Mouse (Mus musculus) spleen, adult 18-20 months (tissue): ENCODE data around the gene Smad1.

Source experiments
- DNase-seq, 2 experiments: peaks; one replicate each; pipeline ENCODE4 v3.0.0; 2022; ENCODE audit warnings: mixed read lengths in 2 of 2

Smad1 gene

DNA sequence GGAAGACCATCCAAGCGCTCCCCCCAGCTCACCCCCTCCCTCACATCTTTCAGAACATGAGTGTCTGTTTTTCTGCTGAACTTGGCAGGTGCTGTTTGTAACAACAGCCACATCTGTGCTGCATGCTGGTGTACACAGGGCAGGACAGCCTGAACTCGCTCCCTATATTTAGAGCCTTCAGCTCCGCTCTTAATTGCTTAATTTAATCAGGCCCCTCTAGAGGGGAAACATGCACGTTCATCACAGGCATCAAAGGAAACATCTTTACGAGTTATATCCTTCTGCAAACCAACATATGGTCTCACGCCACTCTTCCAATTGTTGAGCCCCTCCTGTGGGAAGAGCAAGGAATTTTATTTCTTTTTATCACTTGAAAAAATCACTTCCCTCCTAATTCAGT is 17.5 kb downstream of the Smad1 start:
- no peak for DNase-seq

DNA sequence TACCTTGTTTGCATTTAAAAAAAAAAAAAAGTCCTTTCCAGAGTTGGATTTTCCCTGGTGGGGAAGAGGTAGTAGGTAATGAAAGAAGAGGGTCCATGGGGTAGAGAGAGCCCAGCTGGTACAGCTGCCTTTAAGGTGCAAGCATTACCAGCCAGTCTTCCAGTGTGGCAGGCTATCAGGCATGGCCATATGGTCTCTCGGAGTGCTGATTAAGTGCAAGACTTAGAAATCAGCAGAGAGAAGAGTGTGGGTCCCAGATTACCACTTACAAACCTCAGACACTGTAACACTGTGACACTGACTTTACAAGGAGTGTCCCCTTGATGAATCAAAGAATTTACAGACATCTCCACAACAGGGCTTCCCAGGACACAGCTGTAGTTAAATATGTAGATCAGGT is 18.9 kb downstream of the Smad1 start:
- no peak for DNase-seq

DNA sequence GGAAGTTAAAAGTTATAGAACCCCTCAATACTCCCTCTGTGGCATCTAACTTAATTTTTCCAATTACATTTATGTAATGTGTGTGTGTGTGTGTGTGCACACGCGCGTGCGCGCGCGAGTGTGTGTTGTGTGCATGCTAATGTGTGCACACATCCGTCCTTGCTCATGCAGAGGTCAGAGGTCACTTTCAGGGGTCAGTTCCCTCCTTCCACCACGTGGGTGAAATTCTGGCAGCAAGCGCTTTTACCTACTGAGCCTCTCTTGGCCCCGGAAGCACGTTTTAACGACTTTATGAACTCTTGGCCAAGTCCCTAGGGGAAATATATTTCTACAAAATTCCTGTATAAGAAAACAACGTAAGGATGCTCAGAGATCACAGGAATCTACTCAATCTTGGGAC is 19.3 kb downstream of the Smad1 start:
- DNase-seq = no peak

DNA sequence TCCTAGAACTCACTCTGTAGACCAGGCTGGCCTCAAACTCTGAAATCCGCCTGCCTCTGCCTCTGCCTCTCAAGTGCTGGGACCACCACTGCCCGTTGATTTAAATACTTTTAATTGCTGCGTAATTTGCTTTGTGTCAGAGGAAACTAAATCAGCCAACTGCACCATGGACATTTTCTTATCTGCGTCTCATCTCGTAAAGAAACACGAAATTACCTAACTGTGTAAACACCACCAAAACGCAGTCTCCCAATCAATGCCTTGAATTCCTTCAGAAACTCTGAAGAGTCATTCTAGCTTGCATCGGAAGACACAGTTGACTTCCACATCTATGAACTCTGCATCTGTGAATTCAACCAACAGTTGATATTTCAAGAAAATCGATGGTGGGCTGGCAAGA is 22.7 kb downstream of the Smad1 start:
- no peak for DNase-seq

DNA sequence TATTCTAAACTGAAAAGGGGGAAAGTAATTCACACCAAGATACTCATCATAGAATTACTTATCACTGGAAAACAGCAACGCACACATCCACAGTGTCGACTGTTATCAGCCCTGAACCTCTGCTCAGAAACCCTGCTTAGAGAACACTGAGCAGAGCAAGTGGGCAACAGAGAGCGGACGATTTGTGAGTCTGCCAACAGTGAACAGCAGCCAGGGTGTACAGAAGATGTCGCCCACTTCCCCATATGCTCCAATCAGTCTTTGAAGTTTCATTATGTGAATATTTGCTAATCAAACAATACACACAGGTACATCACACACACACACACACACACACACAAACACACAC is 23.6 kb downstream of the Smad1 start:
- no peak for DNase-seq

DNA sequence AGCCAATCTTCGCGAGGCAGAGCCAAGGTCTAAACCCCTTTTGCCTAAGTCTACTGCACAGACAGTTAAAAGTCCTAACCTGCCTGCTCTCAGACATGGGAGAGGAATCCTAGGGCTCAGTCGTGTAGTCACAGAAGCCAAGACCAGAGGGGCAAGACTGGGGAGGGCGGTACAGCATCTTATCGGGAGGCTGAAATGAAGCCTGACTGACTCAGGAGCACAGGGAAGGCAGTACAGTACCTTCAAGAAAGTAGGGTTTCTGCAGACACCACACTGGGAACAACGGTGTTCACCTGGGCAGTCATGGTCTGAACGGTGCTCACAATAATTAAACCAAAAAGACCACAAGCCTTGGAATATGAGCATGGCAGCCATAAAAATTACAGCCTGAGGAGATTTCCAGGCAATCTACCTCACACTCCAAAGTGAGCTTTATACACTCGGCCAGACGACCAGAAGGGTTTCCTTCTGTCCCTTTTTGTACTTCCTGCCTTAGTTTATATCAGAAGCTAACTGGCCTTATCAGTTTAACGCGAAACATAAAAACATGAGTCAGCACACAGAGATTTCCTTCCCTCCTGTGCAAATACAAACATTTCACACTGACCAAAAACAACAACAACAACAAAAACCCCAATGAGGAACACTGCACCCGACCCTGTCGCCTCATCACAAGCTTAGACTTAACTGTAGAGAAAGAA is 24.1 kb downstream of the Smad1 start:
- DNase-seq = no peak

DNA sequence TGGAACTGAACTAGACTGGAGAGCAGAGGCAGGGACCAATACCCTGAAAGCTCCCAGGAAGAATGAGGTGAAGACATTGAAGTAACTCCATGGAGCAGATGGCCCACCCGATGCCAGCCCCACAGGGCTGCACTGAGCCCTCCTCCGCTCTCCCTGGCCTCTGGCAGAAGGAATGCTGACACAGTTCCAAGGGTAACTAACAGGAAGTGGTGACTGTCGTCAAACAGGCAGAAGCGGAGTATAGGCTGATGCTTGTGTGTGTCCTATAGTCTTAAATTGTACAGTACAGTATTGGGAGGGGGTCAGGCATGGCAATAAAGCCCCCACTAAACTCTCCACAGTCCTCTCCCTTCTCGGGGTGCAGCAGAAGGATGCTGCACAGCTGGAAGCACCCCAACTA is 24.9 kb downstream of the Smad1 start:
- no peak for DNase-seq

DNA sequence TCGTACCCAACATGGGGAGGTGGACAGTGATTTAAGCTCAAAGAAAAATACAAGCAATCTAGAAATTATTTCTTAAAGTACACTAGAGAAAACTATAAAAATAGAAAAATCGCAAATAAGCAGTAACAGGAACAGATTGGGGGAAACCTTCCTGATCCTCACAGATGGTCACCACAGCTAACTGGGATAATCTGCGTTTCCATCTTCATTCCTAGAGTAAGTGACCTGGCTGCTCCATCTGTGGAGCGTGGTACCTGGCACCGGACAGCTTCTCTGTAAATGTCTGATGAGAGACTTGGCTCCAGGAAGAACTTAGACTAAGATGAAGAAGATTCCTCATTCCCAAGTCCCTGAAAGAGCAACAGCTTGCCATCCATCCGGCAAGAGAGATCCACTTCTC is 25.8 kb downstream of the Smad1 start:
- DNase-seq = no peak

DNA sequence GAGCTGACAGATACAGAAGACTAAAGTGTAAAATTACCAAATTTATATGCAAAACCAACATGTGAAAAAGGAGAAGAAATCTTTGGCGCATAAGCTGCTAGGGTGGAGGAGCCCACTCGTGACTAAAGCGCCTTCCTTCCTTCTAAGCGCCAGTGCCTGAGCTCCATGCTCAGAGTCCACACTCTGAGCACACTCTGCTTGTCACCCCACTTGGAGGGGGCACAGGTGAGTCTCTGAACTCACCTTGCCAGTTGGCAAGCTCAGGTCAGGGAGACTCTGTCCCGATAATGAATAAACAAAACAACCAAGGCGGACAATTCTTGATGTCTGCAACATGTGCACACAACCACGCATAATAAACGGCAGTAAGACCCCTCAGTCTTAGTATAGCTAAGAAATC is 26.4 kb downstream of the Smad1 start:
- DNase-seq = no peak

DNA sequence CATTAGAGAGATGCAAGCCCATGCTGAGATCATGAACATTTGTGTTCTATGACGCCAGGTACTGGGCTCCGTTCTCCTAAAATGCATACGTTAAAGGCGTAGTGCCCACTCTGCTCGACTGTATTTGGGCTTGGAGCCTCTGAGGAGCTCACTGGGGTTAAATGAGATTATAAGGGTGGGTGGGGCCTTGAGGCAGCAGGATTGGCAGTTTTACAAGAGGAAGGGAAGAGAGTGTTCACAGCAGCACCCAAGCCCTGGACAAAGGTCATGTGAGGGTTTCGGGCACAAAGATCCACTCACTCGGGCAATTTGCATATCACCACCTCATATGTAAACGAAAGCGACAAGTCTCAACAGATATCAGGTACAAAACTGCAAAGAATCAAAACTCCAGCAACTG is 26.8 kb downstream of the Smad1 start:
- DNase-seq = no peak

DNA sequence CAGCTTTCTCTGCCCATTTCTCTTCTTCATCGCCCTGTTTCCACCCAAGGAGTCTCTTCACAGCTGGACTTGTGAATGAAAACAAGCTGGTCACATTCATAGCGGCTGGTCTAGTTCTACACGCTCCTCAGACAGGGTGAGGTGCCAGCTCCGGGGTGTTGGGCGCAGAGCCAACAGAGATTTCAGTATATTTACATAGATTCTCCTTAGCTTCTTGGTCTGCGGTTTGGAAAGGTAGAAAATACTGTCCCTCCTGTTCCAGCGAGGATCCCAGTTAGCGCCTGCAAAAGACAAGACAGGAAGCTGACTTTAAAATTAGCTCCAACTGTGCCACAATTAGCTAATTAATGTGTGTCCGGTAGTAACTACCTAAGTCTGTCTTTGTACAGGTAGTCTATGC is 27.2 kb downstream of the Smad1 start:
- DNase-seq = no peak

DNA sequence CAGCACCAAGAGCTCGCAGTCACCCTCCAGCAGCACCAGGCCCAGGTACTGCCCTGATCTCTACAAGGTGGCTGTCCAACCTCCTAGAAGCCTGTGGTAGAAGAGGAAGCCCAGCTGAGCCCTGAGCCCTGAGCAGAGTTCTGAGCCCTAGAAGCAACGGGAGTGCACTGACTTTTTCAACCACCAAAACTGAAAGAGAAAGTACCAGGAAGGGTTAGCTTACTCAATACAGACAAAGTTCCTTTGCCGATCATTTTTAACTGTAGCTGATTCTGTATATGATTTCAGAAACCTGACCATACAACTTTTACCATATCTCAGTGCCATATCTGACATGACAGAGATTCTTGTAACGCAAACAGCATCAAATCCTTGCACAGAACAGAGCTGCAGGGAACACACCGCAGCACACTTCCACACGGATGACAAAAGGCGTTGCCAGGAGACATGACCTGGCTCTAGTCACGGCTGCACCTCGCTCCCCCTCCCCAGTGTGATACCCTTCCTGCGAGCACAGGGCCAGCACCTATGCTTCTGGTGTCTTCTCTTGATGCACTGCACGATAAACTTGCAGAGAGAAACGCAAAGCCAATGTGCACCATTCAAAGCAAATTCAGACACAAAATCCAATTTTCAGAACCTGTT is 28.6 kb downstream of the Smad1 start:
- no peak for DNase-seq

DNA sequence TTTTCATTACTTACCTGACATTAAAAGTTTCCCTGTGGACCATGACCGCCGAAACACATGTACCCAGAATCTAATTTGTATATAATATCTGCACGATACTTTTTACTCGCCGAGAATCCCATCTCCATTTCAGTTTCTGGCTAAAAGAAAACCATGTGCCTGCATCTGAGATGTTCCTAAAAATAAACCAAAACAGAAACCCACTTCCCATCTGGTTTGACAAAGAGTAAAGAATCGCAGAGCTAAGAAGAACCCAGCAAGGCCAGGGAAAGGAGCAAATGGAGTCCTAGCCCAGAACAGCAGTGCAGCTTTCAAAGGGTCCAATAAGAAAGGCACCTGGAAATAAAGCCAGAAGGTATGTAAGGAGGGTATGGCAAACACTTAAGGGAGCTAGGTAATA is 30.2 kb downstream of the Smad1 start:
- DNase-seq = no peak

DNA sequence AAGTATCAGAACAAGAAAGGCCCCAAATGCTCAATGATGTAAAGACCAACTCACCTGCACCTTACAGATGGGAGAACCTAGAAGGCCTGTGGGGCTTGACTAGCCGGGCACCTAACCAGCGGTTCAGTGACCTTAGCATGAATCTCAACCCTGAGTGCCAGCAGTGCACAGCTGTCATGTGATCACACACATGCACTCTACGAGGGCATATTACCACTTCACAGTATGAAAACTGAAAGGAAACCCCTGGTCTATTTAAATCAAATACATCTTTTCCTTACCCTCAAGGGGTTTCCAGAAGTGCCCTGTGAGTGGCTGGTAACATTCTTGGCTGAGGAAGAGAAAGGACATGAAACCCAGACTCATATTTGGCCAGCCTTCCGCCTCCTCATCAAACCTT is 31.4 kb downstream of the Smad1 start:
- DNase-seq = no peak

DNA sequence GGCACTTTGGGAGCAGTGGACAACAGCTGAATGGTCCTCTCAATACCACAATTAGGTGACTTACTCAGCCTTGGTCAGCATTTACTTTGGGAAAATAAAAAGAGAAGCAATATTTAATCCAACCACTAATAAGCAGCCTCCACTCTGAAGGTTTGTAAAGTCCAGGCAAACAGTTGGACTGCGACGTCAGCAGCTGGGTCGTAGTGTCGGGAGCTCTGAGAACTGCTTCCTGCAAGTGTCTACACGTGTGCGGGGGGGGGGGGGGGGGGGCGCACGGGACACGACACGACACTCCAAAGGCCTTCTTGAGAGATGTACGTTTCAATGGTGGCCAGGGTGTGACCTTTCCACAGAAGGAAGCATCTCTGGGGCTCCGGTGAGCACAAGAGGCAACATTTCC is 32.0 kb downstream of the Smad1 start:
- DNase-seq = no peak

DNA sequence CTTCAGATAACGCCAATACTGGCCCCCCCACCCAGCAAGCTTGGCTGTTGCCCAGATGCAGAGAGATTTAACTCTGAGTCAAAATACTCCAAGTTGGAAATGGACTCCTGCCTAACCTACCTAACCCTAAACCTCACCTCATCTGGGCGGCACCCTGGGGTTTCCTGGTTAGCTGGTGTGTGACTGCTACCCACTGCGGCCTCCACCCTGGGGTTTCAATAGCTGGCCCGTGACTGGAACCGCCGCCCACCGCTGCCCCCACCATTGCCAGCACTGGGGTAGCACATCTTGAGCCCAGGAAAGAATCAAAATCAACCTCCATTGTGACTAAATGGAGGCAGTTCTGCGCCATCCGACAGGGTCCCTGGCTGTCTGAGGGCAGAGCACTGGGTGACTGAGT is 33.1 kb downstream of the Smad1 start:
- DNase-seq = no peak

DNA sequence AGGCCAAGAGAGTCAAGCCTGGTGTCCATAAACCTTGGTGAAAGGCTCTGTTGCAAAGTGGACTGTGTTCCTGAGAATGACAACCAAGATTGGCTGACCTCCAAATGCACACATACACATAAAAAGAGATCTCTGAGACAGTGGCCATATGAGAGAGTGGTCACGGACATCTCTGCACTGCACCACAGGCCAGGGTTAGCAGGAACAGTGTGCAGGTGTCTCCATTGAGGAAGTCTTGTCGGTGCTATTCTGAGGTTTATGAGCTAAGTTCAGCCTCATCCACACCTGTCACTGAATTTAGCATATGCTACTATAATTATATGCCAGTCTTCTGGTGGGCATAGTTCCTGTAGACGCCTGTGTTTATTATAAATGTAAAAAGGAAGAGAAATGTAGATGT is 33.6 kb downstream of the Smad1 start:
- no peak for DNase-seq

DNA sequence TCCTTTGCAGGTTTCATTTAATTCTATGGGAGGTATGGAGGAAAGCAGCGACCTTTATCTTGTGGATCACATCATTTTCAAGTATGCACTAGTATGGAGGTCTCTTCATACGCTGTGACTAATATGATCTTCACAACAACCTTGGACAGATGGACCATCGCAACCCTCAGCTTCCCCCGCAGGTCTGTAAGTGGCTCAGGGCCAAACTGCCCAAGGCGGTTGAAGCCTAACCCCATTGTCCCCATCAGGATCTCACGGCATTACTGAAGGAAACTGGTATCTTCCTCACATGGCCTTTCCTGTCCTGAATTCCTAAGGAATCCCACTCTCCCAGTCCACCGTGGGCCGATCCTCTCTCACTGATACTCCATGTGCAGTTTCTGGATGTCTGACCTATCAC is 34.5 kb downstream of the Smad1 start:
- no peak for DNase-seq

DNA sequence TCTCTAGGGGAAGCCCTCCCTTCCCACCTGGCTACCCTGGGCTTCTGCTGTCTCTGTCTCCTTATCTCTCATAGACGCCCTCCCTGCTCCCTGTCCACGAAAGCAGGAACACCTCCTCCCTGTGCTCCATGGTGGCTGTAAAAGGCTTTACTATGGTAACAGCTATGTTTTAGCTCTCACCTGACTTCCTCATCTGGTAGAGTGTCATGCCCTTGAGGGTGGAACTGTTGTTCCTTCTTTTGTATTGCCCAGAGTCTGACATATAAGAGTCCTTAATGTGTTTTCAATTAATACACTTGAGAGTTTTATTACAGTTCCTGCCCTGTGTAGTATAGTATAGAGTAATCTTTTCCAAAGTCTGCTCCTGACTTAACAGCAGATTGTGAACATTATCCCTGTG is 36.9 kb downstream of the Smad1 start:
- no peak for DNase-seq

DNA sequence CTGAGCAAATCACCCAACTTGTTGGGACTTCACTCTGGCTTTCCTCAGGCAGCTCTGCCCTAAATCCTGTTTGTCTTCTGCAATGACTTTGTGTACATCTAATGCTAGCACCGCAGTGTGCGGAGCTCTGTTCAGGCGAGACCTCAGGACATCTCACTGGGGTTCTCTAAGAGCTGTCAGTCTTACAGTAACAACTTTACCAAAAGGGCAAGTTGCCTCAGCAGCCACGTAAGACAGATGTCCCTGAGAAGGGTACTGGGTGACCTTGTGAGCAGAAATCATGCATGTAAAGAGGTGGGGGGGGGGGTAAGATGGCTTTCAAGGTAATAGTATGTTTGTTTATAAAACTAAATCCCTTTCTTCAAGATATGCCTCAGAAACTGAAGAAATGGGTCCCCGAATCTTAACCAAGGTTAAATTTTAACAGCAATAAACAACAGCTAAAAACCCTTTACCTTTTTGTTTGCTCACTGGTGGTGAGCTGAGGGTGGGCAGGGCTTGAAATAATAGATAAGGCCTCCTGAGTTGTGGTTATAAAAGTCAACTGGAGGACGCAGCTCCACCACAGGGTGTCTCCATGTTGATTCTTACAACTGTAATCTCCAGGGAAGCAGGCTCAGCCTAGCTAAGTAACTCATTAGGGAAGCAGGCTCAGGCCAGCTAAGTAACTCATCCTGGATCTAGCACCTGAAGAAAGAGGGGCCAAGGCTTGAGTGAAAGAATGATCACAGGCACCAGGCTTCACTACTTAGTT is 38.4 kb downstream of the Smad1 start:
- no peak for DNase-seq

DNA sequence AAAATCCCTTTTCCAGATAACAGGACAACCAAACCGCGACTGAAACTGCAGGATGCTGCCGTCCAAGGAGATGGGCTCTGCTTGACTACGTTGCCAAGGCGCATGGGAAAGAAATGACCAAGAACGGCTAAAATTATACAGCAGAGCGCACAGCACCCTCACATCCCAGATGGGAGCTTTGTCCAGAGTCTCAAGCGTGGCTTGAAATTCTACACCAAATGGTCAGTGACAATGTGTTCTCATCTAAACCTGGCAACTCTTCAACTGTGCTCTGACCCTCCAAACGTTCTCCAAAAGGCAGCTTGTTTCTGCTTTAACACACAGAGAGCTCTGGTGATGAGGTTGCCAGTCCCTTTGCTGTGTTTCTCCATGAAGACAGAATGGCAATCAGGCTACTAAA is 39.0 kb downstream of the Smad1 start:
- DNase-seq = no peak

DNA sequence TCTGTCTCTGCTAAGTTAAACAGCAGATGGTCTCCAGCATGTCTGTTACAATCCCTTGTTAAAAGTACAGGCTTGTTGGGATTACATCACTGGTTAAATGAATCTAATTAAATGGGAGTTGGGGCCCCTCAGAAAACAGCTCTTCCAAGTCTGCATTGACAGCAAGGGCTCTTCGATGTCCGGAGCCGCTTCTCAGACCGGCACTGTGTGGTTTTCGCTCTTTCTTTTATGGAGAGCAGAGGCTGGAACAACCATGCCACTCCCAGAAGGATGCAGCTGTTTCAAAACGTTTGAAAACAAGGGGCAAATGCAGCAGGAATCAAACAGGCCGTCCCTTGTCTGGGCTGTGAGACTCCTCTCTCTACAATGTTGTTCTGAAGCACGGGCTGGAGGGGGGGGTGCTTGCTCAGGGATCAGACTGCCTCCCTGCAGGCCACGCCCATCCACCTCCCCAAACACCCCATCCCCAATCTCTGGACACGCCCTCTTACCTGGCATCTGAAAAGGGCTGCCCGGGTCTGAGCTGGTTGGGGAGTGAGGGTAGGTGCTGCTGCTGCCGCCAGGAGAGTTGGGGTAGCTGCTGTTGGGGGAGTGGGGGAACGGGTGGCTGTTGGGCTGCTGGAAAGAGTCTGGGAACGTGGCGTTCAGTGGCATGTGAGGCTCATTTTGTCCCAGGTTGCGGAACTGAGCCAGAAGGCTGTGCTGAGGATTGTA is 43.4 kb downstream of the Smad1 start:
- DNase-seq = no peak

DNA sequence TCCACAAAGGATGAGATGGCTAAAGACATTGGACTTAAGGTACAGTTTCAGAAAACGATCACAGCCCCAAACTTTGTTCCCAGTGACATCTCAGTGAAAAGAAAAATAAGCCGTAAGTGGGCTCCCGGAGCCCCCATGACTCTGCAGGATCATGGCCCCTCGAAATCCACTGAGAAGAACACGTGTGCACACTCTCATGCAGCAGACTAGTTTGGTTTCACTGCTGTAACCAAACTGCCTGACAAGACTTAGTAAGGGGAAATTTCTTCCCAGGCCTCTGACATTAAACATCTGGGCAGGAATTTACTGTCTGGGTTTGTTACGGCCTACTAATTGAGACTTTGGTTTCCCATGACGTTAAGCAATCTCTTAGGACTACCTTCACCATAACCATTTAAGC is 45.3 kb downstream of the Smad1 start:
- DNase-seq = no peak

DNA sequence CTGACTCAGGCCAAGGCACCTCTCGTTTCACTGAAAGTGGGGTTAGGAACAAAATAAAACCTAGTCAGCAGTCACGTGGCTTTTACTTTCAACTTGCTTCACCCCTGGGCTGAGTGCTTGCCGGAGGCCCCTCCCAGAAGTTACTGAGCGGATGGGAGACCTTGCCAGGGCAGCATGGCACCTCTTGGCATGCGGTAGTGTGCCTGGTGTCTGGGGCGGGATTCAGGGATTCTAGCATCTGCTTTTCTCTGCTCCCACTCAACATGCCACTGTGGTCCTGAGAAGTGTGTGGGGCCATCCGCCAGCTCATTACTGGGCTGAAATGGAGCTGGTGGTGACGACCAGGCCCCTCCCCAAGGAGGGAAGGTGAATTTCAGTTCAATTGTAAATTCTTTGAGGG is 47.4 kb downstream of the Smad1 start:
- no peak for DNase-seq
